Mouse (Mus musculus) cerebellum, postnatal 25 days (tissue): Measurements from ENCODE around the gene Trim5.
"Not testable (repeated sequence)": the region's sequence is repeated elsewhere in the genome, so short reads cannot be mapped to it uniquely, and the experiment has no call there.

Source experiments
- DNase-seq, 2 experiments: peaks; one replicate each; pipeline ENCODE4 v3.0.0; 2021; ENCODE audit warnings: mixed read lengths in 2 of 2

Gene Trim5

DNA sequence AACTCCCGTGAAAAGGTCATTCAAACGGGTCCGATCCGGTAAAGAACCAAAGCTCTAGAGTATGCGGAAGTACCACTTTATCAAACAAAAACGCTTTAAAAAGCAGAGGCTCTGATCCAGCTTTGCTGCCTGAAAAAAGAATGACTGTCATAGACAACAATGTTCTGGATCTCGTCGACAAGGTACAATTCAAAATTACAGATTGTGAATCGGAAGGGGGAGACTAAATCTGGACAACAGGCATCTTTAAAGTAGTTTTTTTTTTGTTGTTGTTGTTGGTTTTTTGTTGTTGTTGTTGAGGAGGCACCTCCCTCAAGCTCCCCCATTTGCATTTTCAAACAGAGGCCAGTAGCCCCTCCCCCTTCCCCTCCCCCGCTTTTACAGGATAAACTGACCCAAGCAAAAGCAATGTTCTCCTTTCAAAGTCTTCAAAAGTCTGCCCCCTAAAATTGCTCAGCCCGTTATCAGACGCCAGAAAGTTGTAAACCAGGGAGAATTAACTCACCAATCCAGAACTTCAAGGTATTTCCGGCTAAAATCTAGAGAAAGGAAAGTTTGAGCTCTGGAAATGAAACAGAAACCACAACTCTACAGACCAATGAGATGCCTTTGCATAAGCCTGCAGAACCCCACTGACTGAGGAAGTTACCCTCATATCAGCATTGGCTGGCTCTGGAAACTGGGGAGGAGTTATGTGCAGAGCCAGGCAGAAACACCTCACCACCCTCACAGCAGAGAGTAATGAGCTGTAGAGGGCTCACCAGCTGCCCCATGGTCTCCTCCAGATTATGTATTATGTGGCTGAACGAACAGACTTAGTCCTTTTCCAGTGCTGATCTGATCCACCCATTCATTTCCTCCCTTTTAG is at the start of gene Trim5:
Trim5 (minus strand) TSS at position 519 of the 868 bp plus-strand sequence.
- not testable (repeated sequence) for DNase-seq

DNA sequence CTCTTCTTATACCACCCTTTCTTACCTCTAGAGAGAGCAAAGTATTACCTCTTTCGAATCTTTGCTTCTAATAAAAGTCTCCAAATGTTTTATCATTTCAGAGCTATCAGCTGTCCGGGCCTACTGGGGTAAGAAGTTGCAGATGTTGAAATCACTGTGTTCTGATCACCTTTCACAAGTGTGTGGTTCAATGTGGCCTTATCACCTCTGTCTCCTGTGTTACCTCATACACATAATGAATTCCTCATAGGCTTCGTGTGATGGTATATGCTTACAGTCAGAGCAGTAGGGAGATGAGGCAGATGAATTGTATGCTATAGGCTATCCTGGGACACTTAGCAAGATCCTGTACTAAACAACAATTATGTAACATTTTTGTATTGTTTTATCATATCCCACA is 47.7 kb upstream of the Trim5 start:
- DNase-seq: not testable (repeated sequence)

DNA sequence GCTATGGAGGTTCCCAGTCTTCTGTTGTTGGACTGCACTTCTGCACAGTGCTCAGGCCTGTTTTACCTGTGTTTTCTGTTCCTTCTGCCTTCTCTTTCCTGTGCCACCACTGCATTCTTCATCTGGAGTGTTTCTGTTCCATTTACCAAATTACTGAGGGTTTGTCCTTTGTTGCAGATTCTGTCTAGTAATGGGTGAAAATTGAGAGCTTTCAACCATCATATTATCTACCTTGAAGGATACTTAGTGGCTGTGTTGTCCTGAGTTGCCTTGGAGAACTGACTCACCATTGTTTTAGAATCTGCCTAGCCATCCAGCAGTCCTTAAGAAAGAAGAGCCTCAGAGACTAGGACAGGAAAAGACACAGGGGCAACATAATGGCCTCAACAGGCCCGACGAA is 41.3 kb upstream of the Trim5 start, which contains the start of gene Trim34b:
Trim34b (plus strand) TSS at position 301 of the 400 bp plus-strand sequence.
- not testable (repeated sequence) for DNase-seq

DNA sequence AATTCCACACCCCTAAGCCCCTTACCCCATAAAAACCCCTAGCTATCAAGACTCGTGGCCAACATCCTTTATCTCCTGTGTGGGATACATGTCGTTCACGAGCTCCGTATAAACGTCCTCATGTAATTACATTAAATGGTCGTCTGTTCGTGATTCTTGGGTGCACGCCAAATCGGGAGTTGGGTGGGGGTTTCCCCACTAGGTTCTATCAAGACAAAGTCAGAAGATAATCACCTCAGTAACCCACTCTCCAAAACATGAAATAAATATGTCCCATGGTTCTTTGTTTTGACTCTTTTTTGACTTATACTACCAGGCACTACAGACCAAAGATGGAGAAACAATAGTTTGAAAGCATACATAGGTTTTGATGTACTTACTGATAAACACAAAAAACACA is 34.1 kb upstream of the Trim5 start:
- no peak for DNase-seq

DNA sequence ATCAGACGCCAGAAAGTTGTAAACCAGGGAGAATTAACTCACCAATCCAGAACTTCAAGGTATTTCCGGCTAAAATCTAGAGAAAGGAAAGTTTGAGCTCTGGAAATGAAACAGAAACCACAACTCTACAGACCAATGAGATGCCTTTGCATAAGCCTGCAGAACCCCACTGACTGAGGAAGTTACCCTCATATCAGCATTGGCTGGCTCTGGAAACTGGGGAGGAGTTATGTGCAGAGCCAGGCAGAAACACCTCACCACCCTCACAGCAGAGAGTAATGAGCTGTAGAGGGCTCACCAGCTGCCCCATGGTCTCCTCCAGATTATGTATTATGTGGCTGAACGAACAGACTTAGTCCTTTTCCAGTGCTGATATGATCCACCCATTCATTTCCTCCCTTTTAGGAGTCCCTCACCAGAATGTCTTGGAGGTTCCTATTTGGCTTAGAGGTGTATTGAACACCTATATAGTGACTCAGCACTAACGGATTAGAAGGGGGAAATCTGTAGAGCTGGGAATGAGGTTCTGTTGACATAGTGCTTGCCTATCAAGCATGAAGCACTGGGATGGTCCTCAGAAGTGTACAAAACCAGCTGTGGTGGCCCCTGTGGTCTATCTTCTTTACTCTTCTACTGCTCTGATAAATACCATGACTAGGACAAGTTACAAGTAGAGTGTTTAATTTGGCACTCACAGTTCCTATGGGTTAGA is 27.6 kb upstream of the Trim5 start, which contains the start of gene Trim12a:
Trim12a (minus strand) TSS at position 98 of the 712 bp plus-strand sequence.
- not testable (repeated sequence) for DNase-seq

DNA sequence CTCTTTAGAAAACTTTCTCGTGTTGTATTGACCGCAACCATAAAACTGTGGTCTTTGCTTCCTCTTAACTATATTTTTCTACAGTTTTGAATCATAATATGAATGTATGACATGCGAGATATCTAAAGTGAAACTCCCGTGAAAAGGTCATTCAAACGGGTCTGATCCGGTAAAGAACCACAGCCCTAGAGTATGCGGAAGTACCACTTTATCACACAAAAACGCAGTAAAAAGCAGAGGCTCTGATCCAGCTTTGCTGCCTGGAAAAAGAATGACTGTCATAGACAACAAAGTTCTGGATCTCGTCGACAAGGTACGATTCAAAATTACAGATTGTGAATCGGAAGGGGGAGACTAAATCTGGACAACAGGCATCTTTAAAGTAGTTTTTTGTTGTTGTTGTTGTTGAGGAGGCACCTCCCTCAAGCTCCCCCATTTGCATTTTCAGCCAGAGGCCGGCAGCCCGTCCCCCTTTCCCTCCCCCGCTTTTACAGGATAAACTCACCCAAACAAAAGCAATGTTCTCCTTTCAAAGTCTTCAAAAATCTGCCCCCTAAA is 27.0 kb upstream of the Trim5 start:
- no peak for DNase-seq

DNA sequence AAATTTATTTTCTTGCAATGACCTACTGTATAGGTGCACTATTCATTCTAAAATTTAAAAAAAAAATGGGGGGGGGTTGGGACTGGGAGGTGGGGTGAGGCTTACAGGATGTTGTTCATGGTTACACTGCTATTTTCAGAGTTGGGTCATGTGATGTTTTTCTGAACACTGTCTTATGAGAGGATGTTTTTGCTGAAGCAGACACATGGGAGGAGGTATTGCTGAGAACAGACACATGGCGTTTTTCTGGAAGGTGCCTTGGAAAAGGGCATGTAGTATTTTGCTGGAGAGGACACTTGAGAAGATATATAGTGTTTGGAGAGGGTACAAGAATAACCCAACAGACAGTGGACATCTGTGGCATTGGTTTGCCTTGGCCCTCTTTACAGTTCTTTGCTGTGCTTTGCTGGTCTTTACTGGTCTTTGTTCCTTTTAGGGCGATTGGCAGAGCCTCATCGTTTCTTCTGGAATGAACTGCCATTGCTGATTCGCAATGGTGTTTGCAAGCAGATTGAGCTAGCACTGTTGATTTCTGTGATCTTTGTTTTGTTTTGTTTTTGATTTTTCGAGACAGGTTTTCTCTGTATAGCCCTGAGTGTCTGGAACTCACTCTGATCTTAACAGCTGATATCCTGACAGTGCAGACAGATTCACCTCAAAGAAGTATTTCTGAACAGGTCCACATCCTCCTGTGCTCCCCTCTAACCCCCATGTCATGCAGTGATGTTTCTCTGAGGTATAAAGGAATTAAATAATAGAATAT is 3.9 kb upstream of the Trim5 start:
- DNase-seq: no peak

DNA sequence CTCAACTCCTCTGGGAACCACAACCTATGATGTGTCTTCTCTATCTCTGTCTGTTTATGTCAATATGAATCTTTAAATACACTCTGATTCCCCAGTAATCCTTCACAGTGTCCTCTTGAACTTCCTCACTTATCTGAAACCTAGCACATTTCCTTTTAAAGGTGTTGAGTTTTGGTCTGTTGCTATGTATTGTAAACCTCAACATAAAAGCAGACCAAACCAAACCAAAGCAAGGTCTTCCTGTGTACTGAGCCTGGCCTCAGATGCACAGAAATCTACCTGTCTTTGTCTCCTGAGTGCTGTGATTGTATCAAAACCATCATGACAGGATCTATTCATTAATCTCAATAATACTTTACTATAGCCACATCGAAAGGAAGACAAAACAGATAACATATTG is 2.7 kb upstream of the Trim5 start:
- no peak for DNase-seq

DNA sequence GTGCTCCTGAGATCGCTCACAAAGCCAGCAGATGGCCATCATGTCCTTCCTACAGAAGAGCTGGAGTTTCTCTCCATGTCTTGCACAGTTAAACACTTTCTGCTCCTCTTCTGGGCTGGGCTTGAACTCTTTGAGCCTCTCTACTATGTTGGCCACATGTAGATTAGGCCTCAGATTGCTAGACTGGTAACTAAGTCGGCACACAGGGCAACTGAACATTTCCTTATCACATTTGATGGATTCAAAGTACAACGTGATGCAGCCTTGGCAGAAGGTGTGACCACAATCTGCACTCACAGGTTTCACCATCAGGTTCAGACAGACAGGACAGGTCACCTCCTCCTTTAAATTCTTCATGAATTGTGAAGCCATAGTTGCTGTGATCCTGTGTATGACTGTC is 8.5 kb downstream of the Trim5 start:
- DNase-seq: not testable (repeated sequence)

DNA sequence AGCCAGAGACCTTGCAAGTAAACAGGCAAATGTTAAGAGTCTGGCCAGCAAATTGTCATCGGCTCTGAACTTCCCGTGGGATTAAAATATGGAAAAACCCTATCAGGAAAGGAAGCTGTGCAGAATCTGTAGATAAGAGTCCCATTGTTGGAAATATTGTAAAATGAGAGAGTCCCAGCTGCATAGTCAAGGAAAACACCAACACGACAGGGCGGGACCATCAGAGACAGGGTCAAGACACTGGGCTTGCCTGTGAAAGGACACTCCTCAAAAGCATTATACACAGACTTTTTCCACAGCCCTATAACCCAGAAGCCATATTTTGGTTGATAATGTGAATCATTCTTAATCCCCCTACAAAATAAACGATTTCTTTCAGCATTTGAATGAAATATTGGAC is 22.6 kb downstream of the Trim5 start:
- not testable (repeated sequence) for DNase-seq

DNA sequence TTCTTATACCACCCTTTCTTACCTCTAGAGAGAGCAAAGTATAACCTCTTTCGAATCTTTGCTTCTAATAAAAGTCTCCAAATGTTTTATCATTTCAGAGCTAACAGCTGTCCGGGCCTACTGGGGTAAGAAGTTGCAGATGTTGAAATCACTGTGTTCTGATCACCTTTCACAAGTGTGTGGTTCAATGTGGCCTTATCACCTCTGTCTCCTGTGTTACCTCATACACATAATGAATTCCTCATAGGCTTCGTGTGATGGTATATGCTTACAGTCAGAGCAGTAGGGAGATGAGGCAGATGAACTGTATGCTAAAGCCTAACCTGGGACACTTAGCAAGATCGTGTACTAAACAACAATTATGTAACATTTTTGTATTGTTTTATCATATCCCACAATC is 27.5 kb downstream of the Trim5 start:
- not testable (repeated sequence) for DNase-seq

DNA sequence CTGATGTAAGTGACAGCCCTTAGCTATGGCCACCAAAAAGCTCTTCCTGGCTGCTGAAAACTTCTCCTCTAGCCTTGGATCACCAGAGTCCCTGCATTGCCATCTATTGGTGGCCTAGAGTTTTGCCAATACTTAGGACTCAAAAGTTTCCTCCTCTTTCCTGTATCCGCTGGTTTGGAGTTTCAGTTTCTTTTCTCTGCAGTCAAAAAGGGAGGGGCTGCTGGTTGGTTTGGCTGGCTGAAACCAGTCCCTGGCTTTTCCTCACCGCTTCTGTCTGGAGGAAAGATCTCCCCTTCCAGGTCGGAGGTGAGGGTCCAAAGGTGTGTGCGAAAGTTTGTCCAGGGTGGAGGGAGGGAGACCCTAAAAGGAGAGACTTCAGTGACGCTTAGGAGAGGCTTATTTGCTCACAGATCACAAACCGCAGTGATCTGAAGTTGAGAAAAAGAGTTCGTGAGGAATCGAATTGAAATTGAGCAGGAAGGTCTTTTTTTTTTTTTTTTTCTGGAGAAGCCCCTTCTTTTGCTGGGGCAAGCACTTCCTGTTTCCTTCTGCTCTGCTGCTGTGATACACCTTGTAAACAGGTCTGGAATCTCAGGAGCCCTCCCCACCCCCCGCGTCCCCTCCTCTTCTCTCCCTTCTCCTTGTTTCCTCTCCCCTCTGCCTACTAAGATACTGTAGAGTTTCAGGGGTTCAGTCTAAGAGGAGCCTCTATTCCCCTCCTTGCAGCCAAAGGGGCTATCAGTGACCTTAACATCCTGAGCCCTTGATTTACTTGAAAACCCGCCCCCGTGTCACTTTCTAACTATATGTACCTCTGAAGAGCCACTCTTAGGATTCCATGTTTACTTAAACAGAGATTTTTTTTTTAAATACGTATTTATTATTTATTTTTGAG is 43.4 kb downstream of the Trim5 start, which contains the start of gene Trim34a:
Trim34a (plus strand) TSS at position 171 of the 895 bp plus-strand sequence.
- DNase-seq: no peak

DNA sequence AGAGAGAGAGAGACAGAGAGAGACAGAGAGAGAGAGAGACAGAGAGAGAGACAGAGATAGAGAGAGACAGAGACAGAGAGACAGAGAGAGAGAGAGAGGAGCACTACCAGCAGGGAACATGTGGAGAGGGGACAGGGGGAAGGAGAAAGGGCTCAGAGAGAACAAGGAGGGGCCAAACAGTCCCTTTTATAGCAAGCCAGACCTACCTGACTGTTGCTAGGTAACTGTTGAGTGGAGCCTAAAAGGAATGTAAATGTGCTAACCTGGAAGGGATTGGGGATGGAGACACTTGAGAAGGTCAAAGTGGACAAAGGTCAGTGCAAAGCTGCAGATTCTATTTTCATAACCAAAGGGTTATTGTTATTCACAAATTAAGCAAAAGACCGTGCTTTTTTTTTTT is 44.3 kb downstream of the Trim5 start:
- no peak for DNase-seq

DNA sequence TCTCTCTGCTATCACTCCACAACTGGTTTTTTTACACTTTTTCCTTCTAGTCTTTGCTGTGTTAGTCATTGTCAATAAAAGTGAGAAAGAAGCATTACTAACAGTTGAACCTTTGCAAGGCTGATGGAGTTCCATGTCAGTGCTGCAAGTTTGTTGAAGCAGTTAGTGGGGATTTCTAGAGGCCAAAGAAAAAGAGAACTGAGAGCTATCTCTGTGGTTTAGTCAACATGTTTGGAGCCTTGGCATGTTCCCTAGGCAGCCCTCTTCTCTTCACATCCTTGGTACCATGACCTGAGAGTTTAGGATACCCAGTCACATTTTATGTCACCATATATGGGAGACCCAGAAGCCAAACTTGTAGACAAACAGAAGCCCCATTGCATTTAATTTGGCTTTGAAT is 47.0 kb downstream of the Trim5 start:
- DNase-seq: no peak

DNA sequence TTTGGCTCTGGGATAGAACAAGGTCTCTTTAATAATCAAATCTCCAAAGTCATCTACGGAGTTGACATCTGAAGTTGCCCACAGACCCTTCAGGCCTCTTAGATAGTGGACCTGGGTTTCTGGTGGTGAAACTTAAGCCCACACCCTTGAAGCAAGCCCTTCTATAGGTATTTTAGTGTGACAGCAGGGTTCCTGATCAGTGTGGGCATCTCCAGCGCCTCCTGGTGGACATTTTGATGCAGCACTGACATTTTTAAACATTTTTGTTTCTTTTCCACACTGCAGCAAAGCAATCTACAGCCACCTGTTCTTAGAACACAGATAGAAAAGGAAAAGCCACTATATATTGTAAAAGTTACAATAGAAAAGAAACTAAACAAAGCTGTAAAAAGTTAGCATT is 56.7 kb downstream of the Trim5 start:
- DNase-seq: no peak

DNA sequence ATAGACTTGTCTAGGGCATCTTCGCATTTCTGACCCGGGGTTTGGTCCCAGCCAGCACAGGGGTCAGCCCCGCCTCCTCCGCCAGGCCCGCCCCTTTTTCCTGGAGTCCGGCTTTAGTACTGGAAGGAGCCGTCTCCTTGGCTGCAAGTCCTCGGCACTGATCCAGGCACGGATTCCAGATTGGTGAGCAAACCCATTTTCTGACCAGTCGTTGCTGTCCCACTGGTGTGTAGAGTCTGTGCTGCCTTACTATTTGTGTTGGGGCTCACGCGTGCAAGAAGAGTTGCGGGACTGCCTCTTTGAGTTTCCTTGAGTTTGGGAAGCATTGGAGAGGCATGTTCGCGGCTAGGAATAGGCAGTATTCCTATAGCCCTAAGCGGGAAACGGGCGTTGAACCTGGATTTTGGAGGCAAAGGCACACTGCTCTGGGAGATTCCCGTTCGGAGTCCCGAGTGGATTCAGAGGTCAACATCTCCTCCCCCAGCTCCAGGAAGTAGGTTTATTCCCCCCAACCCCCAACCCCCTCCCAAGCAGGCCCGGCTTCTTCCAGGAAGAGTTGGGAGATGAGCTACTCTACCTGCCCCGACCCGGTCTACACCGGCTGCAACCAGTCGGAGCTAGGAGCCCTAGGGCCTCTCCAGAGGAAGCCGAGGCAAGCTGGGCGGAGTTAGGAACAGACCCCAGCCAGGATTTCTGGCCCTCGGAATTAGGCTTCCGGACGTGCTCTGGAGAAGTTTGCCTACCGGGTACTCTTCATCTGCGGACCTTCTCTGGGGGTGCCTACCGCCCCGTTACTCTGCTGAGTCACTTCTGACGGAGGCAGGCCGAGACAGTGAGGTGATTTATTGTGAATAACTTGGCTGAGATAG is 69.0 kb downstream of the Trim5 start, which contains the start of gene Trim6:
Trim6 (plus strand) TSS at position 93 of the 869 bp plus-strand sequence.
- DNase-seq: peak; percentile 10 to 27

DNA sequence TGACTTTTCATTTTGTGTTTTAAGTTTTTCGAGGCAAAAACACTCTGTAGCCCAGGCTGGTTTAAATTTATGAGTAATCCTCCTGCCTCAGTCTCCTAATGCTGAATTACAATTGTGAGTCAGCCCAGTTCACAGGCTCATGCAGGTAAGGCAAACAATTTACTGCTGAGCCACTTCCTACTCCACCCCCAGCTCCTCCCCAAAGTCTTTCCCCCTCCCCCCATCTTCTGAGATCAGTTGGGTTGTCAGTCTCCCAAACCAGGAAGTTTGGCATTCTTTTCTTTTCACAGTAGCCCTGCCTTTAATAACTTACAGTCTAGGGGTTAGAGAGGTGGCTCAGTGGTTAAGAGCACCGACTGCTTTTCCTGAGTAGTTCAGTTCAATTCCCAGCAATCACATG is 70.0 kb downstream of the Trim5 start:
- DNase-seq: no peak

DNA sequence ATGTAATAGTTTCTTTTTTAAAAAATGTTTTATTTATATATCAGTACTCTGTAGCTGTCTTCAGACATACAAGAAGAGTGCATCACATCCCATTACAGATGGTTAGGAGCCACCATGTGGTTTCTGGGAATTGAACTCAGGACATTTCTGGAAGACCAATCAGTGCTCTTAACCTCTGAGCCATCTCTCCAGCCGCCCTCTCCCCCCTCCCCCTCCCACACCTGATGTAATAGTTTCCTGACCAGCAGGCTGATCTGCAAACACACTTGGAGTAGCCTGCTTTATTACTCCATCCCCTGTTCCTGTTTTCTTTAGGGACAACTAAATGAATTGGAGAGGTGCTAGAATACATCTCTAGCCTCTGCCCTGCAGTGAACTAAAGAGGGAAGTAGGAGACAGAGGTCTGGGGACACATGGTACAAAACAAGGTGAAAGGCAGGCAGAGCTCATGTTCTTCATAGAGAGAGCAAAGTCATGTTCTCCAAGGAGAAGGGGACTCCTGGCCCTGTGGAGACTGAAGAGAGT is 71.8 kb downstream of the Trim5 start:
- DNase-seq: no peak
